Mouse (Mus musculus): ENCODE measurements at regions not wholly inside any gene's neighbourhood (a gene's known extent, or its start where the extent isn't known, plus 50 kb on each side); places are given as distances from the start of the nearest gene placed in this dataset.

GRCm38 (mm10) chr14:24838219-24838618 is 351.3 kb downstream of the Rps24 start:
- Histone ChIP-seq H3K9ac (ENCODE audit: low read length) (no peak overlapping the region), H3K27me3 (ENCODE audit: control insufficient read depth, insufficient read depth, low read length) (no peaks in the 10 kb centered on the region), H3K27ac (replicated peaks in 1 of 2; ENCODE audit: control insufficient read depth in 1 of 2, insufficient read depth in 1 of 2, low read depth in 2 of 2, low read length in 2 of 2) (no peak overlapping the region), H3K4me3 (ENCODE audit: control insufficient read depth in 1 of 2, insufficient read depth in 1 of 2, low read depth in 1 of 2, low read length in 2 of 2) (no peak overlapping the region), H3K4me1 (ENCODE audit: control insufficient read depth in 2 of 2, insufficient read depth in 2 of 2, low read length in 2 of 2) (peaks cover 0 to 2% of the 10 kb centered on the region in 2 experiments; a peak in 1 of 4 replicates), H3K36me3 (ENCODE audit: control insufficient read depth, insufficient read depth, low read length) (no peaks in the 10 kb centered on the region), H3K9me3 (ENCODE audit: control insufficient read depth, low read length) (no peaks in the 10 kb centered on the region; the same call in 1 of the 2 replicates), H3K4me2 (ENCODE audit: low read length) (no peak overlapping the region)
- ATAC-seq (ENCODE audit: insufficient number of reproducible peaks, insufficient read depth, low FRiP score, low read depth) = no peak
- 65% methylated on average over 4 of the region's 4 CpGs for WGBS

- no peak for ATAC-seq (ENCODE audit: insufficient number of reproducible peaks, insufficient read depth, low FRiP score, low read depth)
- Histone ChIP-seq H3K36me3 (ENCODE audit: control insufficient read depth, insufficient read depth, low read length) (no peaks in the 10 kb centered on the region), H3K27ac (replicated peaks in 1 of 2; ENCODE audit: control insufficient read depth in 1 of 2, insufficient read depth in 1 of 2, low read depth in 2 of 2, low read length in 2 of 2) (no peak overlapping the region), H3K4me1 (ENCODE audit: control insufficient read depth in 2 of 2, insufficient read depth in 2 of 2, low read length in 2 of 2) (peaks cover 0 to 2% of the 10 kb centered on the region in 2 experiments; a peak in 1 of 4 replicates), H3K4me3 (ENCODE audit: control insufficient read depth in 1 of 2, insufficient read depth in 1 of 2, low read depth in 1 of 2, low read length in 2 of 2) (no peak overlapping the region), H3K4me2 (ENCODE audit: low read length) (no peak overlapping the region), H3K9ac (ENCODE audit: low read length) (no peak overlapping the region), H3K9me3 (ENCODE audit: control insufficient read depth, low read length) (no peaks in the 10 kb centered on the region; the same call in 1 of the 2 replicates), H3K27me3 (ENCODE audit: control insufficient read depth, insufficient read depth, low read length) (no peaks in the 10 kb centered on the region)
- 83% methylated on average over 4 of the region's 4 CpGs for WGBS
These were observed 352.1 kb downstream of the Rps24 start for GRCm38 (mm10) chr14:24839056-24839455.

GRCm38 (mm10) chr14:24841715-24842496 is 355.0 kb downstream of the Rps24 start:
- no peak for ATAC-seq (ENCODE audit: insufficient number of reproducible peaks, insufficient read depth, low FRiP score, low read depth)
- peaks cover 0 to 2% of the 10 kb centered on the region in 2 experiments; a peak in 1 of 4 replicates for H3K4me1 ChIP-seq (ENCODE audit: control insufficient read depth in 2 of 2, insufficient read depth in 2 of 2, low read length in 2 of 2)
- H3K9ac ChIP-seq (ENCODE audit: low read length) = no peak overlapping the region
- no peak overlapping the region for H3K4me2 ChIP-seq (ENCODE audit: low read length)
- WGBS = 63% methylated on average over 17 of the region's 17 CpGs
- H3K27ac ChIP-seq (replicated peaks in 1 of 2; ENCODE audit: control insufficient read depth in 1 of 2, insufficient read depth in 1 of 2, low read depth in 2 of 2, low read length in 2 of 2) = no peak overlapping the region
- H3K27me3 ChIP-seq (ENCODE audit: control insufficient read depth, insufficient read depth, low read length) = no peaks in the 10 kb centered on the region
- no peaks in the 10 kb centered on the region for H3K36me3 ChIP-seq (ENCODE audit: control insufficient read depth, insufficient read depth, low read length)
- no peak overlapping the region for H3K4me3 ChIP-seq (ENCODE audit: control insufficient read depth in 1 of 2, insufficient read depth in 1 of 2, low read depth in 1 of 2, low read length in 2 of 2)
- H3K9me3 ChIP-seq (ENCODE audit: control insufficient read depth, low read length) = no peaks in the 10 kb centered on the region

GRCm38 (mm10) chr14:24843626-24844025 is 356.7 kb downstream of the Rps24 start:
- no peaks in the 10 kb centered on the region for H3K27me3 ChIP-seq (ENCODE audit: control insufficient read depth, insufficient read depth, low read length)
- no peak overlapping the region for H3K4me3 ChIP-seq (ENCODE audit: control insufficient read depth in 1 of 2, insufficient read depth in 1 of 2, low read depth in 1 of 2, low read length in 2 of 2)
- no peak overlapping the region for H3K9ac ChIP-seq (ENCODE audit: low read length)
- no peaks in the 10 kb centered on the region for H3K9me3 ChIP-seq (ENCODE audit: control insufficient read depth, low read length)
- H3K4me1 ChIP-seq (ENCODE audit: control insufficient read depth in 2 of 2, insufficient read depth in 2 of 2, low read length in 2 of 2) = peaks cover 0 to 2% of the 10 kb centered on the region in 2 experiments; a peak in 1 of 4 replicates
- H3K4me2 ChIP-seq (ENCODE audit: low read length) = no peak overlapping the region
- no peaks in the 10 kb centered on the region for H3K36me3 ChIP-seq (ENCODE audit: control insufficient read depth, insufficient read depth, low read length)
- 69% methylated on average over 4 of the region's 4 CpGs for WGBS
- H3K27ac ChIP-seq (replicated peaks in 1 of 2; ENCODE audit: control insufficient read depth in 1 of 2, insufficient read depth in 1 of 2, low read depth in 2 of 2, low read length in 2 of 2) = no peak overlapping the region
- ATAC-seq (ENCODE audit: insufficient number of reproducible peaks, insufficient read depth, low FRiP score, low read depth) = no peak

- no peaks in the 10 kb centered on the region for H3K27me3 ChIP-seq (ENCODE audit: control insufficient read depth, insufficient read depth, low read length)
- H3K4me2 ChIP-seq (ENCODE audit: low read length) = no peak overlapping the region
- no peak overlapping the region for H3K9ac ChIP-seq (ENCODE audit: low read length)
- H3K27ac ChIP-seq (replicated peaks in 1 of 2; ENCODE audit: control insufficient read depth in 1 of 2, insufficient read depth in 1 of 2, low read depth in 2 of 2, low read length in 2 of 2) = no peak overlapping the region
- no peaks in the 10 kb centered on the region for H3K36me3 ChIP-seq (ENCODE audit: control insufficient read depth, insufficient read depth, low read length)
- no peak for ATAC-seq (ENCODE audit: insufficient number of reproducible peaks, insufficient read depth, low FRiP score, low read depth)
- no peak overlapping the region for H3K4me3 ChIP-seq (ENCODE audit: control insufficient read depth in 1 of 2, insufficient read depth in 1 of 2, low read depth in 1 of 2, low read length in 2 of 2)
- peaks cover 0 to 3% of the 10 kb centered on the region in 2 experiments; a peak in 1 of 4 replicates for H3K4me1 ChIP-seq (ENCODE audit: control insufficient read depth in 2 of 2, insufficient read depth in 2 of 2, low read length in 2 of 2)
- no peaks in the 10 kb centered on the region for H3K9me3 ChIP-seq (ENCODE audit: control insufficient read depth, low read length)
- WGBS = 22% methylated on average over 1 of the region's 1 CpGs
These were observed 363.6 kb downstream of the Rps24 start for GRCm38 (mm10) chr14:24850491-24850890.

GRCm38 (mm10) chr14:24854459-24854858 is 367.5 kb downstream of the Rps24 start:
- Histone ChIP-seq H3K9me3 (ENCODE audit: control insufficient read depth, low read length) (no peaks in the 10 kb centered on the region), H3K4me3 (ENCODE audit: control insufficient read depth in 1 of 2, insufficient read depth in 1 of 2, low read depth in 1 of 2, low read length in 2 of 2) (no peak overlapping the region), H3K4me1 (ENCODE audit: control insufficient read depth in 2 of 2, insufficient read depth in 2 of 2, low read length in 2 of 2) (peaks cover 0 to 4% of the 10 kb centered on the region in 2 experiments; a peak in 2 of 4 replicates), H3K27ac (replicated peaks in 1 of 2; ENCODE audit: control insufficient read depth in 1 of 2, insufficient read depth in 1 of 2, low read depth in 2 of 2, low read length in 2 of 2) (no peak overlapping the region), H3K4me2 (ENCODE audit: low read length) (no peak overlapping the region), H3K36me3 (ENCODE audit: control insufficient read depth, insufficient read depth, low read length) (no peaks in the 10 kb centered on the region), H3K27me3 (ENCODE audit: control insufficient read depth, insufficient read depth, low read length) (no peaks in the 10 kb centered on the region), H3K9ac (ENCODE audit: low read length) (no peak overlapping the region)
- 45% methylated on average over 4 of the region's 4 CpGs for WGBS
- no peak for ATAC-seq (ENCODE audit: insufficient number of reproducible peaks, insufficient read depth, low FRiP score, low read depth)

GRCm38 (mm10) chr14:24862171-24862570 is 375.2 kb downstream of the Rps24 start:
- Histone ChIP-seq H3K9me3 (ENCODE audit: control insufficient read depth, low read length) (no peaks in the 10 kb centered on the region), H3K4me3 (ENCODE audit: control insufficient read depth in 1 of 2, insufficient read depth in 1 of 2, low read depth in 1 of 2, low read length in 2 of 2) (no peak overlapping the region), H3K27ac (replicated peaks in 1 of 2; ENCODE audit: control insufficient read depth in 1 of 2, insufficient read depth in 1 of 2, low read depth in 2 of 2, low read length in 2 of 2) (no peak overlapping the region), H3K36me3 (ENCODE audit: control insufficient read depth, insufficient read depth, low read length) (no peaks in the 10 kb centered on the region), H3K4me1 (ENCODE audit: control insufficient read depth in 2 of 2, insufficient read depth in 2 of 2, low read length in 2 of 2) (peaks cover 21 to 29% of the 10 kb centered on the region in 2 experiments), H3K4me2 (ENCODE audit: low read length) (no peak overlapping the region), H3K27me3 (ENCODE audit: control insufficient read depth, insufficient read depth, low read length) (no peaks in the 10 kb centered on the region), H3K9ac (ENCODE audit: low read length) (no peak overlapping the region)
- WGBS = 70% methylated on average over 8 of the region's 8 CpGs
- ATAC-seq (ENCODE audit: insufficient number of reproducible peaks, insufficient read depth, low FRiP score, low read depth) = no peak
